Mouse (Mus musculus) embryonic facial prominence, embryonic 10.5 days (tissue): Measurements from ENCODE around the gene Rpp40. TPM values are rescaled to one million over a fixed set of nuclear protein-coding genes. Genes with fewer than 3 reads are reported as not detected.

ENCODE experiments used
- polyA plus RNA-seq: library from polyadenylated mRNA; unstranded; fragments of >200 nt; fragmentation: Nextera tagmentation; extraction: Ambion mirVana; gene quantifications from 2 replicates; pipeline ENCODE4 v1.2.1, GENCODE M21; 2016

Rpp40 gene
- polyA plus RNA-seq, 1 experiment from 2014 or later = 27.6 TPM

Other genes with a start within 250 kb of the Rpp40 start
- gene Cdyl, start 246.5 kb downstream of the Rpp40 start, polyA plus RNA-seq = 11.8 and 13.0 TPM in 2 replicates
- gene Ppp1r3g, start 52.5 kb upstream of the Rpp40 start, polyA plus RNA-seq = 0.93 and 1.2 TPM in 2 replicates
- 23.5 and 26.4 TPM in 2 replicates for gene Fars2, start 211.1 kb upstream of the Rpp40 start, polyA plus RNA-seq
- gene Lyrm4, start 211.2 kb upstream of the Rpp40 start, polyA plus RNA-seq = 21.6 and 22.7 TPM in 2 replicates